Mouse (Mus musculus): Measurements from ENCODE around the gene Myo1d.

DNA sequence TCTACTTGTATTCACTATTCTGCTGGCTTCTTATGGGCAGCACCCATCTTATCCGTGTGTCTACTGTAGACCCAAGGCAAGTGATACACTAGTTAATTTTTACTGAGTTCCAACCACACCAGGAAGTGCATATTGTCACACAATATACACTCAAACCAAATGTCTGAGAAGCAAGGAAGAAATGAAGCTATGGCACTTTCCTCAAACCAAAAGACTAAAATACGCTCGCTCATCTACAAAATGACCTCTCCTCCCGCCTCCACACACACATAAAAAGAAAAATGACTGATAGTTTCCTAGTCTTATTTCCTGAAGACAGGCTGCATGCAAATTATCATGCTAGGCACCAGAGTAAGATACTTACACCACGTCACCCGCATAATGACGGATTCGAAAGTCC is 113.6 kb downstream of the Myo1d start:
- TF ChIP-seq CTCF (IDR thresholded peaks at IDR 0.05; ENCODE audit: low read depth), result no peak
- TF ChIP-seq EP300 (optimal IDR thresholded peaks at IDR 0.05), result no peak
